Mouse (Mus musculus) v-Abl transformed pro-B cells (cell line): ENCODE data around the gene Tfpi.
"Not testable (repeated sequence)": the region's sequence is repeated elsewhere in the genome, so short reads cannot be mapped to it uniquely, and the experiment has no call there.

ENCODE experiments used
- in situ Hi-C, 2 experiments: fragments of 400-800 bp; cut with MboI; formaldehyde crosslinking; loops; one replicate each; pipeline ENCODE4 v1.15.1; 2025; ENCODE audit not compliant: unreplicated experiment in 2 of 2

The Tfpi gene

DNA sequence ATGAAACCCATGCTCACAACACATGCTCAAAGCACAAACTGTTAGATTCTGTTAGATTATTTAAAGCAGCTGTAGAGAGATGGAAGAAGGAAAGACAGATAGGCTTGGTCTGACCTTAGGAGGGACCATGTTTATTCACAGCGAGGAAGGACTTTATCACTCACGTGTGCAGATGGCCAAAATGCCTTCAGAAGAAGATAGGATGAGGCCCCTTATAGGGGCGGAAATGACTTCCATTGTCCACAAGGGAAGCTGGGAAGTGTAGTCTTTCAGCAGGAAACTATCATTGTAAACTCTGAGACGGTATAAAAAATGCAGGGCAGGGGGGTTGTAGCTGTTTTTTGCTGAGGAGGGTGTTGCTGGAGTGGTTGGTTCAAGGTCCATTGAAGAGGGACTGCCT, at the start of gene Tfpi:
Tfpi (minus strand) TSS at position 199 of the 400 bp plus-strand sequence.
- in situ Hi-C loops, result no loop called here

DNA sequence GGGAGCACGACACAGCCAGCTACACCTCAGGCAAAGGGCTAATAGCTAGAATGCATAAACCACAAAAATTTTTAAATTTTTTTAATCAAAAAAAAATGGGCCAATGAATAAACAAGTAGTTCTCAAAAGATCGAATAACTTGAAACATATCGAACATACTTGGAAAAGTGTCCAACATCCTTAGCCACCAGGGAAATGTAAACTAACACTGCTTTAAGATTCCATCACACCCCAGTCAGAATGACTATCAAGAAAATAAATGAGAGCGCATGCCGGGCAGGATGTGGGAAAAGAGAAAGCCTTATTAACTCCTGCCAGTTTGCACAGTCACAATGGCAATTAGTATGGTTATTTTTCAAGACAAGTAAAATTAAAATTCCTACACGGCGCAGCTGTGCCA, 49.6 kb upstream of the Tfpi start:
- in situ Hi-C loops, result no loop called here

DNA sequence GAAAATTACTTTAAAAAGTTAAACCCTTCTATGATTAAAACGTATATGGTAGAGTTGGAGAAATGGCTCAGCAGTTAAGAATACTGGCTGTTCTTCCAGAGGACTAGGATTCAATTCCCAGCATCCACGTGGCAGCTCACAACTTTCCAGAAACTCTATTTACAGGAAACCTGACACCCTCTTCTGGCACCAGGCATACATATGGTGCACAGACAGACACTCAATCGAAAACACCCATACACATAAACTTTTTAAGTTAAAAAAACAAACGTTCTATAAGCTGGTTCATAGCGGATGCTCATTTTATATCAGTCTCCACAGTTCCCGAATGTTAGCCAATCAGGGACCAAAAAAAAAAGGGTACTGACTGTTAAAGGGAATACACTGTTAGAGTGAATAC, 49.2 kb upstream of the Tfpi start:
- in situ Hi-C loops, result no loop called here

DNA sequence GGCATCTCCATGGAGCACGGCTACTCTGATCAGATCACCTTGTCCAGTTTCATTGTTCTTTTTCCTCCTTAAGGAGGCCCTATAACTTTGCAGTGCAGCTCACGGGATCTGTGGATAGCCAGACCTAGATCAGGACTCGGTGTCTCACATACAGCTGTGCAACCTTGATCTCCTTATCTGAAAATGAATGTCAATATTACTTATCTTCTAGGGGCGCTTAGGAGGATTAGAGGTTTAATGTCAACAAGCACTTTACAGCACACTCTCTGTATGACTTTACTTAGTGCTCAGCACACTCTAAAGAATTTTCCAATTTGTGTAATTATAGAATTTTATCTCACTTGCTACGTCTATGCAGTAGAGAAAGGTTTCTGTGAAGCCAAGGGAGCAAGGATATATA, 48.5 kb upstream of the Tfpi start:
- in situ Hi-C loops, result no loop called here

DNA sequence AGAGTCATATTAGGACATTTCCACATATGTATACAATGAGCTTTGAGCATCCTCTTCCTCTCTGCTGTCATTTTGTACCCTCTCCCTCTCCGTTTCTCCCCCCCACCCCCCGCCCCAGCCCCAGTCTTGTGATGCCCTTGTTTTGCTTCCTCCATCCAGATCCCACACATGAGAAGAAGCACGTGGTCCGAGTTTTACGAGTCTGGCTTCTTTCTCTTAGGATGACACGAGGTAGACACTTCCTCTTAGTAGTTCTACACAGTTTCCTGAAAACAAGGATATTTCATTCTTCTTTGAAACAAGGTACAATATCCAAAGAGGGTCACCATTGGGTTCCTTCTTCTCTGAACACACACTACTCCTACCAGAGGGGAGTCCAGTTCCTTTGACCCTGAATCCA, 47.4 kb upstream of the Tfpi start:
- in situ Hi-C loops, result no loop called here

DNA sequence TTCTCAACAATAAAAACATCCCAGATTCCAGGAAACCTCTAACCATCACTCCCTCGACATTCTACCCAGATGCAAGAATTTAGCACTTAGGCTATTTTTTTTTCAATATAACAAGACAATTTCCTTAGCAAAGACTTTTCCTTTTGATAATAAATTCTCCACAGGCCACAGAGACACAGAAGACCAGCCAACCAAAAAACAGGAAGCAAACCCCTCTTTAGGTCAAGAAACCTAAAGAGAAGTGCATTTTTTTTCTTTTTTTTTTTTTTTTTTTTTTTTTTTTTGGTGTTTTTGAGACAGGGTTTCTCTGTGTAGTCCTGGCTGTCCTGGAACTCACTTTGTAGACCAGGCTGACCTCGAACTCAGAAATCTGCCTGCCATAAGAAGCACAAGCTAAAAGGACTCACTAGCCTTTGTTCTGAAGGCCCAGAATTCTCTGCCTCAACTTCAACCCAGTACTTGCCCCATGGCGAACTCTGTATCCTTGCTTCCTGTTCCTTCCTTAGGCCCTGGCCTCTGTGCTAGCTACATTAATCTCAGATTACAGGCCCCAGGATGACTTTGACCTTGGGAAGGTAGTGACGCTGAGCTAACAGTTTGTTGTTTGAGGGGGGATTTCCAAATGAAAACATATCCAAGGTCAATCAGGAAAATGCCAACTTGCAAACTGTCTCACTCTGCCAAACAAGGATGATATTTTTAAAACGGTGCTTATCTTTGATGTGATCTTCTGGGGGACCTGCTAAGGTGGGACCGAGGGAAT, 46.7 kb upstream of the Tfpi start:
- in situ Hi-C loops, result no loop called here

DNA sequence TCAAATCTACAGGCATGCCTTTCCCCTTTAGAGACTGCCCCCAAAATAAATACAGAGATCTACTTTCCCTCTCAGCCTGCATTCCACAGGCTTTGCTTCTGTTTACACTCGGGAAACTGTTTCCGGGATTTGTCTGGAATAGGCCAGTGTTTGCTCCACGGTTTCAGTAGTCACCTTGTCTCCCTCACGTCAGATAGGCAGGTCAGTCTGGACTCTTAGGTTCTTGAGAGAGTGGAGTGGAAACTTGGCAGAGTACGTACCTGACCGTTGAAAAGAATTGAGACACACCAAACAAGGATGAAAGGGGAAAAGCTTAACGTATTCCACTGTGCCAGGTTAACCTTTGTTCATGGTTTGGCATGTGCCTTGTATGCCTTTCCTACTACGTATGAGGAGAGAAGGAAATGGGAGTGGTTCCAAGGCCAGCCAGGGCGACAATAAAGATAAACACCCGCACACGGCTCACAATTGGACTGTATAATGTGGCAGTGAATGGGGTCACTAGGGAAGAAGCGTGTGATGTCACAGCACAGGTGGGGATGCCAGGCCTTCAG, 43.0 kb upstream of the Tfpi start:
- in situ Hi-C loops, result no loop called here

DNA sequence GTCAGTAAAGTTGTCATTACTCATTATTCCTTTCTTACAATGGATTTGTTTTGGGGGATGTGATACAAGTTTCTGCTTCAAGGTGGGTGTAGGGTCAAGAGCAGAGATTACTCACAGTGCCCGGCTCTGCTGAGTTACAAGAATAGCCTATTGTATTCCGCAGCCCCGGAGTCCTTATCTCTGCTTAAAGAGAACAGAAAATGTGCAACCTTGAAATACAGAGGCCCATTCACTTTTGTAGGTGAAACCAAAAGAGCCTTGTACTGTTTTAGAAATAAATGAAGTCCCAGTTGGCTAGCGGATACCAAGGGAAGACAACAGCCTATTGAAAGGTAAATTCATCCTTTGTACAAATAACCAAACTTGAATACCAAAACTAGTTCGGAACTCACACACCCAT, 42.2 kb upstream of the Tfpi start:
- in situ Hi-C loops, result no loop called here

DNA sequence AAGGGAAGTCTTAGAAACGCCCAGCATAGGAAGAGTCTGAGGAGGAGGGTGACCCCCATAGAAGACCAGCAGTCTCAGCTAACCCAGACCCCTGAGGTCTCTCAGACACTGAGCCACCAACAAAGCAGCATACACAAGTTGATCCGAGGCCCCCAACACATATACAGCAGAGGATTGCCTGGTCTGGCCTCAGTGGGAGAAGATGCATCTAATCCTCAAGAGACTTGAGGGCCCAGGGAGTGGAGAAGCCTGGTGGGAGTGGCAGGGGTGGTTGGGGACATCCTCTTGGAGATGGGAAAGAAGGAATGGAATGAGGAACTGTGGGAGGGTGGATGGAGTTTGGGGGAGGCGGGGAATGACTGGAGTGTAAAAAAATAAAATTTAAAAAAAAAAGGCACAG, 36.7 kb upstream of the Tfpi start:
- in situ Hi-C loops, result no loop called here

DNA sequence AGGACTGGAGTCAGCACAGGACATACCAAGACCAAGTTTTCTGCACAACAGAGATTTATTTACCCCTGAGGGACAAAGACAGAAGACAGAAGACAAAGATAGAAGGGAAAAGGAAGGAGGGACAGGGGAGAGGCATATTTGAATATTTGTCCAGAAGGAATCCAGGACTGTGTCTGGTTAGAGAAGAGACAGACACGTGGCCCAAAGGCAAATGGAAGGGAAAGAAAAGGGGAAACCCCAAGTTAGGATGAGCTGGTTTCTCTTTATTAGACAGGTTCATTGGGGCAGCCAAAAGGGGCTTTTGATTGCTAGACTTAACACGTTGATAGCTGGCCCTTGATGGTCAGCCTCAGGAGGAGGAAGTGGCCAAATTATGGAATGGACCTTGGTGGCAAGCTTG, 34.9 kb upstream of the Tfpi start:
- in situ Hi-C loops, result no loop called here

DNA sequence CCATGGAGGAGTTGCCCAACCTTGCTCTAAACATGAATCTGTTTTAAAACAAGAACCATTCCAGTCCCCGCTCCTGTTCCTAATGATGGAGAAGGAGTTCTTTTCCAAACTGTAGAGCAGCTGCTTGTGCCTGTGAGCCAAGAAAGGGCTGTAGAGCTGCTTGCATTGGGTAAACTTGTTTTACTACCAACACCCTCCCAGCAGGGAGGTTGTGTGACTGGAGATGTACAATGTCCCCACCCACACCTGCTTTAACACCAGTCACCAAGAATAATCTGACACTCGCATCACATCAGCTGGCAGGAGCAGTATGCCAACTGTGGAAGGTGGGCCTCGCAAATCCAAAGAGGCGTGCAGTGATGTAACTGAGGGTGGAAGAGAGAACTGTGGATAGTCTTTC, 34.5 kb upstream of the Tfpi start:
- in situ Hi-C loops, result no loop called here

DNA sequence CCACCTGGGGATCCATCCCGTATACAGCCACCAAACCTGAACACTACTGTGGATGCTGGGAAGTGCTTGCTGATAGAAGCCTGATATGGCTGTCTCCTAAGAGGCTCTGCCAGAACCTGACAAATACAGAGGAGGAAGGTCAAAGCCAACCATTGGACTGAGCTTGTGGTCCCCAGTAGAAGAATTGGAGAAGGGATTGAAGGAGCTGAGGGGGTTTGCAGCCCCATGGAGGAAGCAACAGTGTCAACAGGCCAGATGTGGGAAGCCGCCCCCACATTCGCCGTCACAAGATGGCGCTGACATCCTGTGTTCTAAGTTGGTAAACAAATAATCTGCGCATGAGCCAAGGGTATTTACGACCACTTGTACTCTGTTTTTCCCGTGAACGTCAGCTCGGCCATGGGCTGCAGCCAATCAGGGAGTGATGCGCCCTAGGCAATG, 28.4 kb upstream of the Tfpi start:
- in situ Hi-C loops, result not testable (repeated sequence)

DNA sequence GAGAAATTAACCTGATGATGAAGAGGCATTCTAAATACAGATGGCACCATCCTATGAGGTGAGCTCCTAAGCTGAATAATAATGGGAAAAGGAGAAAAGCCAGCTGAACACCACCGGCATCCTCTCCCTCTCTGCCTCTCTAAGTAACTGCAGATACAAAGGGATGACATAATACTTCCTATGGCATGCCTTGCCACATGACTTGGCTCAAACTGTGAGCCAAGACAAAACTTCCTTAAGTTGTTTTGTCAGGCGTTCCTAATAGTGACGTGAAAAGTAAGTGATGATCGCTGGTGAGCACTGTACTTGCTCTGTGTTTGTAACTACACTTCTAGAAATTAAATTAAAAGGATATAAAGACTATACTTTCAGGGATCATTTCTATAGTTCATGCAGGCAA, 27.7 kb upstream of the Tfpi start:
- in situ Hi-C loops, result no loop called here

DNA sequence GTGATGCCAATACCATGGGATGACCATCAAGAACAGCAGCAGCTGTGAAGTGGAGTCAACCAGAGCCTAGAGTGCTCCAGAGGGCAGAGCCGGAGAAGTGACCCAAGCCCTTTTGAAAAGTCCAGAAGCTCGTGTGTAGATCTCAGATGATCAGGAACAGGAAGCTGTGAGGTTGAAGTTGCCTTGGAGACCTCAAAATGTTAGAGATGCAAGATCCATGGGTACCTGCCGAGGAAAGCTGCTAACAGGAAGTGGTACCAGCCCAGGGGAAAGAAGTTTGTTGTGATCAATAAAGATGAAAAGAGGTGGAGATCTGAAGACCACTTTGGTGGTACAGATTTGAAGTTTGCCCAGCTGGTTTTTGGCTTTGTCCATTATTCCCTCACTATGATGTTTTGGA, 22.3 kb upstream of the Tfpi start:
- in situ Hi-C loops, result no loop called here

DNA sequence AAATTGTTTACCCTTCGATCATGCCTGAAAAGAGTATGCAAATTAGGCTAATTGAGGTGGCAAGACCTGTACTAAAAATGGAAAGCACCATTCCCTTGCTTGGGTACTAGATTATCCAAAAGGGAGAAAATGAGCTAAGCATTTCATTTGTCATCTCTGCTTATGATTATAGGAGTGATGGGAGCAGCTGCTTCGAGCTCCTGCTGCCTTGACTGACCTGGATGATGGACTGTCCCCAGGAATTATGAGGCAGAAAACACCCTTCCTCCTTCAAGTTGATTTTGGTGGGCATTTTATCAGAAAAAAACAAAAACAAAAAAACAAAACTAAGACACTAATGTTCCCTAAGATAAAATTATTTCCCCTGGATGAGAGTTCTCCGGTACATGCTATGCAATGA, 18.5 kb upstream of the Tfpi start:
- in situ Hi-C loops, result no loop called here

DNA sequence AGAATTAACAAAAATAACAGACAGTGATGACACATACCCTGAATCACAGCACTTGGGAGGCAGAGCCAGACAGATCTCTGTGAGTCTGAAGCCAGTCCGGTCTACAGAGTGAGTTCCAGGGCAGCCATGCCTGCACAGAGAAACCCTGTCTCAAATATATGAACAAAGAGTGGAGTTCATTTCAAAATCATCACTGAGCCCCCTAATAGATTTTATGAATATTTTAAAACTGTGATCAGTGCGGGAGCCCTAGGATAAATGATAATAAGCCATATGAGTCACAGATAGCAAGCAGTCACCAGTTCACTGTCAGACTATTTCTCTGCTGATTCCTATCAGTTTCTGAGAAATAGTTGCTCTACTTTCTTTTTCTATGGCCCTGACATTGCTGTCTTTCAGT, 17.1 kb upstream of the Tfpi start:
- in situ Hi-C loops, result no loop called here

DNA sequence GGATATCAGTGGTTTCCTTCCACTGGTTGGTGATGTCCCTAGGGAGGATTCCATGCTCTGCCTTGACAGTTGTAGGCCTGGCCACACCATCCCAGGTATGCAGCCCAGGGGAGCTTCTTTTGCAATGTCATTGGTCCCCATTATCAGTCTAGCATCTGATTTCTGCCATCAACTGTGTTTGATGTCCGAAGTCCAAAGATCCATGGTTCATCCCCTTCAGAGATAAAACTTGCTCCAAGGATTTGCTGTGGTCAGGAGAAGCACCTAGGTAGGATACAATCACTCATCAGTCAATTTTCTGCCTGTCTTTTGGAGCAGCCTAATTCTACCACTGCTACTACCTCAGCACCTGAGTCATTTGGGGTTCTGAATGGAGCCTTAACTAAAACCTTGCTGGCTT, 15.1 kb upstream of the Tfpi start:
- in situ Hi-C loops, result no loop called here

DNA sequence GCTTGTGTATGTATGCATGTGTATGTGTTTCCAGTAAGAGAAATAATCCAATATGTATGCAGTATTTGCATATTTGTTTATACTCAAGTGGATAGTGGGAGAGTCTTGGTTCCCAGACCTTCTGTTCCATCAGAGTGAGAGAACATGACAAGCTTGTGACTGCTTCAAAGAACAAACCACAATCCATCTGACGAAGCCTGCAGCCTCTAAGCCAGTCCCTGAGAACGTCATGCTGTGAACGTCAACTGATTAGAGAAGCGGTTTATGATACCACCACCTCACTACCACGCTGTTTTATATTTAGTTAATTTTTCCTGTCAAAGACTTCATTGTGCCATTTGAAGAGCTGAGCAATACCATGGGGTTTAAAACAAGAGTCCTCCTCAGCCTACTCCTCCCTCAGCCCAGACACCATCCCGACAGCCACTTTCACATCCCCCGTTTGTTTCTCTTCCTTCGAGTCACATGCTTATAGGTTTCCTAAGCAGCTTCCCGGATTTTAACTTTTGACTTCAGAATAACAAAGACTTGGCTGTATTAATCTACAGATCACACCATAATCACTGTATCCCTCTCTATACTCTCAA, 11.2 kb upstream of the Tfpi start:
- in situ Hi-C loops, result no loop called here

DNA sequence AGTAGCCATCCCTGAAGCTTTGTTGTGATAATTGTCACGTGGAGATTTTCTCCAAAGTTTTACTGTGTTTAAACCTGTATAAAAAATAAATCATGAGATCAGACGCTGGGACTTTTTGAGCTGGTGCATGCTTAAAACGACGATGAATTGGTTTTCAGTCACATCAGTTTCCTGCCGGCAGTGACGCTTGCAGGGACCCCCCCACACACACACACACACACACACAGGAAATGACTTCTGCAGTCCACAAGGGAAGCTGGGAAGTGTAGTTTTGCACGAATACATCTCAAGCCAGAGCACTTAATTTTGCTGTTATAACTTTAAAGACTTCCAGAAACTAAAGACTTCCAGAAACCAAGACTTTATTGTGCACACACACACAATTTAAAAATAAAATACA, 5.3 kb upstream of the Tfpi start:
- in situ Hi-C loops, result no loop called here

DNA sequence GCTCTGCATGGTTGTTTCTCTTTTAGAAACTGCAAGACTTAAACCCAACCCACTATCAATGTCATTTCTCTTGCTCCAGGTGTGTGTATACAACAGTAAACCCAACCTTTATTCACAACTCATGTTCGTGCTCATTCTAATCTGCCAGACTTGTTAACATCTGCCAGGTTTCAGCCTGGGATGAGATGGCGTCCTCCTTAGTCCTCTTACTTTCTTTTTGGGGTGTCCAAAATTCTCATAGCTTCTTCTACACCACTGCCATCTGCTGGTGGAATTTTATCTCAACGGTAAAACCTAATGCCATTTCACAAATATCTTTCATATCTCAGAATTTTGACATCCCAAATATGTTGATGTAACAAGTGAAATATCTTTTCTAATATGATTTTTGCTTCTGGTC, 2.5 kb upstream of the Tfpi start:
- in situ Hi-C loops, result no loop called here

DNA sequence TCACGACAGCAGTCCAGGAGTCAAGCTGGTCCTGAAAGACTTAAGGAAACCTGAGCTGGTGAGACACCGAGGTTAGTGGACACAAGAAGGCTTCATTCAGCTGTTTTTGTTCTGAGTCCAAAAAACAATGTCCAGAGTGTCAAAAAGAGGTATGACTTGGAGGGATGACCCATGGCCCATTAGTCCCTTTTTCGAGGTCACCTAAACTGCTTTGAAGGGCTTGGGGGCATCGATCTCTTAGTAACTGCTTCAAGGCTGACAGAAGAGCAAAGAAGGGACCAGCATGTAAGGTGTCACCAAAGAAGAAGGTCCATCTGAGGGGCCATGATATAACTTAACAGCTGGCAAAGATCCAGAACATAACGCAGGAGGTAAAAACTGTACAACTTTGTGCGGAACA, 1.2 kb upstream of the Tfpi start:
- in situ Hi-C loops, result no loop called here

DNA sequence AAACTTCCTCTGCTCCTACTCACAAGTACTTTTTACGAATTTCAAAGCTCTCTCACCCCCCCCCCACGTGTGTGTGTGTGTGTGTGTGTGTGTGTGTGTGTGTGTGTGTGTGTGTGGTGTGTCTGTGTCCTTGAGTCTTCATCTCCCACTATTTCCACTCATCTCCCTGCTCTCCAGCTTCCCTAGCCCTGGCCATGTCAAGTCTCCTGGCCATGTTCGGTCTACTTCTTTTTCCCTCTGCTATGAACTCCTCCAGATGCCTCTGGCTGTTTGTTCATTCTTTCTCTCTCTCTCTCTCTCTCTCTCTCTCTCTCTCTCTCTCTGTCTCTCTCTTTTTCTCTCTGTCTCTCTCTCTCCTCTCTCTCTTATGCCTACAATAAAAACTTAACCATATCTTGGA, 444 bp downstream of the Tfpi start:
- in situ Hi-C loops, result no loop called here
